Mouse (Mus musculus): ENCODE results near the gene Fbxl13.

Gene Fbxl13

GRCm38 (mm10) chr5:21485197-21485829, 160.1 kb downstream of the Fbxl13 start:
- DNase-seq (ENCODE audit: low spot score in 2 of 2): no peak

GRCm38 (mm10) chr5:21483275-21483674, 162.2 kb downstream of the Fbxl13 start:
- no peak for DNase-seq (ENCODE audit: low spot score in 2 of 2)

- no peak for DNase-seq (ENCODE audit: low spot score in 2 of 2)
Observed at GRCm38 (mm10) chr5:21482446-21483222, 162.8 kb downstream of the Fbxl13 start.

GRCm38 (mm10) chr5:21481521-21481920, 163.9 kb downstream of the Fbxl13 start:
- DNase-seq (ENCODE audit: low spot score in 2 of 2): no peak

DNA sequence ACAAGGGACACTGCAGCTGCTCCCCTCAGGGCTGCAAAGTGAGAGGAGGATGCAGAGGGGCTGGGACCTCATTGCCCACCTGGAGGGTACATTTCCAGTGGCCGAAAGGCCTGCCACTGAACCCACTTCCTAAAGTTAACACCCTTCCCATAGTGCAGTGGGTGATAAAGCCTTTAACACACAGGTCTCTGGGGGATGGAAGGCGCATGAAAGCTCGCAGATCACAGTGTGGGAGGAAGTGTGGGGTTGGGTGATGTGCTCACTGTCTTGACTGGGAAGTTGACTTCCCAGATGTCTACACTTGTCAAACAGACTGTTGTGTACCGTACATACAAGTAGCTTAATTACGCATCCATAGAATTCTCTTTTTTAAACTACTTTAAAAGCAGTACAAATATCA, 165.7 kb downstream of the Fbxl13 start:
- DNase-seq (ENCODE audit: low spot score in 2 of 2): no peak

GRCm38 (mm10) chr5:21478428-21478827, 167.0 kb downstream of the Fbxl13 start:
- no peak for DNase-seq (ENCODE audit: low spot score in 2 of 2)

DNA sequence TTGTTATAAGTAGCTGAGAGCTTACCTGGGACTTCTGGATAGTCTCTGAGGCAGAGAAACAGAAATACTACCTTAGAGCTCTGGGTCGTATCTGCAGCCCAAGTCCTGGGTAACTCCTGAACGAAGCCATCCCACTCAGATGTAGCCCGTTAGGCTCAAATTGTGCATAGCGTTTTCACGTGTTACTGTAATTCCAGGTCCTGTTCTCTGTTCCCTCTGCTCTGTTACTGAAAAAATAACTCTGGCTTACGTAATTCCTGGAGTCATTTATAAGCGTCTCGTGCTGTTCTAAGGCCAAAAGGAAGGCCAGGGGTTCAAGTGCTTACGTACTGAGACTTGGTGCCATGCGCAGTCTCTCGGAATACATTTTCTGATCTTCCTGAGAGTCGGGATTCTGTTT, 177.3 kb downstream of the Fbxl13 start:
- DNase-seq (ENCODE audit: low spot score in 2 of 2): no peak

- DNase-seq (ENCODE audit: low spot score in 2 of 2): no peak
Observed at GRCm38 (mm10) chr5:21467387-21467786, 178.0 kb downstream of the Fbxl13 start.

- DNase-seq (ENCODE audit: low spot score in 2 of 2): no peak
Observed at GRCm38 (mm10) chr5:21440833-21441530, 204.5 kb downstream of the Fbxl13 start.

GRCm38 (mm10) chr5:21439446-21440110, 205.9 kb downstream of the Fbxl13 start:
- no peak for DNase-seq (ENCODE audit: low spot score in 2 of 2)

DNA sequence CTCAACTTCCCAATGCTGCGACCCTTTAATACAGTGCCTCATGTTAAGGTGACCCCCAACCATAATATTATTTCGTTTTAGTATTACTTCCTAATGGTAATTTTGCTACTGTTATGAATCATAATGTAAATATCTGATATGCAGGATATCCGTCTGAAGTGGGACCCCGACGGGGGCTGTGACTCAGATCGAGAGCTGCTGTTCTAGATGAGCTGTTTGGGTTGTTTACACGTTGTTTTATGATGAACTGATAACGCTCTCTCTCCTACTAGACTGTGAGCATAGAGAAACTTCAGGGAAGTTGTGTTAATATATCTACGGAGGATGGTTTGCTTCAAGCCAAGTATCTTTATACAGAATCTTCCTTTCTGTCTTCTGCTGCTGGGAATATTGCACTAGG, 207.0 kb downstream of the Fbxl13 start:
- DNase-seq (ENCODE audit: low spot score in 2 of 2): no peak

- DNase-seq (ENCODE audit: low spot score in 2 of 2): no peak
Observed at GRCm38 (mm10) chr5:21436471-21436975, 208.9 kb downstream of the Fbxl13 start.

GRCm38 (mm10) chr5:21434148-21434929, 211.1 kb downstream of the Fbxl13 start:
- no peak for DNase-seq (ENCODE audit: low spot score in 2 of 2)

All from urinary bladder, adult 18-20 months (tissue).